Mouse (Mus musculus): ENCODE measurements around the gene Dbn1. TPM values are rescaled to one million over a fixed set of nuclear protein-coding genes. Genes with fewer than 3 reads are reported as not detected.
"Not testable (repeated sequence)": the region's sequence is repeated elsewhere in the genome, so short reads cannot be mapped to it uniquely, and the experiment has no call there.

The Dbn1 gene
- polyA plus RNA-seq, 1 experiment from 2014 or later, result 558 TPM

DNA sequence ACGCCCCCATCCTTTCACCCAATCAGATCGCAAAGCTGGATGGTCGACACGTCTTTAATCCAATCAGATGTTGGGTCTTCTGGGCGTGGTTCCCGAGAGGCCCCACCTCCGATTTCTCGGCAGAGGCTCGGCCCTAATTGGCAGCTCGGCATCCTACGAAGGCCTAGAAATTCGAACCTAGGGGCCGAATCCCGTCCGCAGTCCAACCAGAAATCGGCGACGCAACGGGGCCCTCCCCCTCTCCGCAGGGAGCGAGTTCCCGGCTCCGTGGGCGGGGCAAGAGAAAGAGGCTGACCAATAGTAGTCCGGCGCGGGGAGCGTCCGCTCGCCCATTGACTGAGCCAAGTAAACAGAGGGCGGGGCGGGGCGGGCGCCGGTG lies 43.0 kb downstream of the Dbn1 start, which contains the start of gene Grk6:
Grk6 (plus strand) TSS at position 136 of the 379 bp plus-strand sequence.
- Histone ChIP-seq H3K36me3 (peaks cover 11% of the 10 kb centered on the region), H3K4me1 (peaks cover 34% of the 10 kb centered on the region), H3K4me2 (replicated peaks) (peak within 1 kb of the TSS; percentile 90), H3K4me3 (peak within 1 kb of the TSS; percentile 88), H3K27me3 (no peaks in the 10 kb centered on the region), H3K9ac (replicated peaks) (peak within 1 kb of the TSS; percentile 97), H3K9me3 (no peaks in the 10 kb centered on the region), H3K27ac (replicated peaks) (peak within 1 kb of the TSS; percentile 93)
- peak; percentile 96 for ATAC-seq (ENCODE audit: low FRiP score, low read depth)
- WGBS, result under 1% methylated on average over 34 of the region's 35 CpGs

DNA sequence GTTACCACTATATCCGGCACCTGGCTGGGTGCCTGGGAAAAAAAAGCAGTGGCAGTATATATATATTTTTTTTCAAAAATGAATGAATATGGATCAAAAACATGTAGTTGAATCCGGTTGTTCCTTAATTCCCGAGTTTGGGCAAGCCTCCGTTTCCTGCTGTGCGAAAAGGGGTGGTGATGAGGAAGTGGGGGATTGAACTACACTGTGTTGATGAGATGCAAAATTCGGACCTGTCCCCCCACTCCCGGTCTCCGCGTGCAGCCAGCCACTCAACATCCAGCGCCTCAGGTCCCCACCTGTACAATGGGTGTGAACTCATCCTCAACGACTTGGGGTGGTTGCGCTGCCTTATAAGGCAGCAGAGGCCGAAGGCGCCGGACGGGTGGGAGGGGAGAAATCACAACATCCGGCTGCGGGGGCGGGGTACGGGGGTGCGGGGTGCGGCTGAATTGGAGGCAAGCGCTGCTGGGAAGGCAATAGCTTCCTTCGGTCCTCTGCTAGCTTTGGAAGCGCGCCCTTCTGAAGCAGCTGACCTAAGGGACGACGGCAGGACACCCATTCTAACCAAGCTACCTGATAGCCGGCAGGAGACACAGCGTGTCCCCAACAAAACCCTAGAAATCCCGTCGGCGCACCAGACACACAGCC lies 43.5 kb downstream of the Dbn1 start:
- Histone ChIP-seq H3K36me3 (peaks cover 6% of the 10 kb centered on the region), H3K4me1 (peaks cover 34% of the 10 kb centered on the region), H3K27me3 (no peaks in the 10 kb centered on the region), H3K9ac (replicated peaks) (peak overlapping the region; percentile 69), H3K9me3 (no peaks in the 10 kb centered on the region), H3K4me3 (peak overlapping the region; percentile 88), H3K27ac (replicated peaks) (peak overlapping the region; percentile 93), H3K4me2 (replicated peaks) (peak overlapping the region; percentile 74)
- WGBS, result 2% methylated on average over 33 of the region's 33 CpGs
- peak; percentile 74 for ATAC-seq (ENCODE audit: low FRiP score, low read depth)

DNA sequence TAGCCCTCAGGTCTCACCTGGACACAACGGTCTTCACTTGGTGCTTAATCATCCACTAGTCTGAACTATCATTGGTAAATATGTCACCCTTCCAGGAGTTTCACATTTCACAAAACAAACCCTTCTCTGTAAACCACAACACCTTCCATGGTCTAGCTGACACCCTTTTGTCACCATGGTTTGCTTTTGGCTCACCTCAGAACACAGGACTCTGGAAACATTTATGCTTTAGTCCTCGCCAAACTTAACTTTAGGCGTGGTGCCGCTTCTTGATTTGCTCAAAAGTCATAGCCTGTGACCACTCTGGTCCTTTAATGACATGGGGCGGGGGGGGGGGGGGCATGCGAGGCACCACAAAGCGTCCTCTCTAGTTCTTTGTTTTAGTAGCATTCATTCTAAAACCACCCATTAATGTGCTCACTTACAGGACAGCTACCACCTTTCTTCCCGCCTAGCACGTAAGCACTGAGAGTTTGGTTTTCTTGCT lies 44.1 kb downstream of the Dbn1 start:
- WGBS, result 50% methylated on average over 9 of the region's 9 CpGs
- Histone ChIP-seq H3K36me3 (peaks cover under 1% of the 10 kb centered on the region; the same call in 1 of the 2 replicates), H3K4me2 (replicated peaks) (peak overlapping the region; percentile 74), H3K9ac (replicated peaks) (peak overlapping the region; percentile 69), H3K9me3 (no peaks in the 10 kb centered on the region), H3K4me1 (peaks cover 34% of the 10 kb centered on the region), H3K4me3 (peak overlapping the region; percentile 88), H3K27me3 (no peaks in the 10 kb centered on the region), H3K27ac (replicated peaks) (peak overlapping the region; percentile 93)
- no peak for ATAC-seq (ENCODE audit: low FRiP score, low read depth)

DNA sequence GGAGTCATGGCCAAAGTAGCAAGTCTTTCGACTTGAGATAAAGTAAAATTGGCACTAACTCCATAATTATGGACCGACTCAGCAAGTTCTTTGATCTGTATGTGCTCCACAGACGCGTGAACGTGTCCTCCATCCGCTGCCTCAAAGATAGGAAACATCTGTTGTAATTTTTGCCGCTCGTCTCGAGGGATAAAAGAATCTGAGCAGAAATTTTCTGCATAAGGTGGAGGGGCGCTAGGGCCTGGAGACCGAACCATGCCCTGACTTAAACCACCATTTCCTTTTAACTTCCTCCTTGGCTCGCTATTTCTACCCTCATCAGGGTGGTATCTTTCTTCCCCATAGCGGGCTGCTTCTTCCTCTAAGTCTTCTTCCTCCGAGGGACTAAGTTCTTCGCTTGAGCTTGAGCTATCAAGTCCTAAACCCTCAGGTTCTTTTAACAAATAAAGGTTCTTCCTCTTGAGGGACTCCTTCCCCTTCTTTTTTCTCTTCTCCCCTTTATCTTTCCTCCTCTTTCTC lies 50.7 kb downstream of the Dbn1 start:
- H3K27me3 ChIP-seq; H3K9ac ChIP-seq (replicated peaks); H3K4me1 ChIP-seq; ATAC-seq (ENCODE audit: low FRiP score, low read depth); H3K4me3 ChIP-seq; H3K4me2 ChIP-seq (replicated peaks); H3K9me3 ChIP-seq; H3K27ac ChIP-seq (replicated peaks); H3K36me3 ChIP-seq: not testable (repeated sequence)
- 86% methylated on average over 15 of the region's 15 CpGs for WGBS

DNA sequence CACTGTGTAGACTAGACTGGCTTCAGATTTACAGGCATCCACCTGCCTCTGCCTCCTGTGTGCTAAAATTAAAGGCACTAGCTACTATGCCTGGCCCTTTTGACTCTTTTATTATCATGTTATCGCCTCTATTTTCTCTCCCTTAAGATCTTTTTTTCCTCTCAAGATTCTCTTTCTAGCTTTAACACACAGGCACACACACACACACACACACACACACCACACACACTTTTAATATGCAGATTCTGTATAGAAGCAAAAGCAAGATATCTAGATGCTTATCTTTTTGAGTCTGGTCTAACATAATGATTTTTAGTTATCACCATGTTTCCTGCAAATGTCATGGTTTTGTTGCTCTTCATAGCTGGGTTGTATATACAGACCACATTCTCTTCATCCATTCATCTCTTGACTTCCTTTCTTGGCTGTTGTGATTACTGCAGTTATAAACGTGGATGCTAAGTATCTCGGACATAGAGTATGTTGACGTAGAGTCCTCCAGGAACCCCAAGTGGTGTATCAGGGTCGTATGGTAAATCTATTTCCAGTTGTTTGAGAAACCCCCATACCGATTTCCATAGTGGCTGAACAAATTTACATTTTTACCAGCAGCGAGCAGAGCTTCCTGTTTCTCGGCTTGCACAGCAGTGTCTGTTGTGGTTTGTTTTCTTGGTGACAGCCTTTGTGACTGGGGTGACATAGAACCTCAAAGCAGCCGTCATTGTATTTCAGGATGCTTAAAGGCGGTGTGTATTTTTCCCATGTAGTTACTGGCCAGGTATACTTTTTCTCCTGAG lies 55.8 kb downstream of the Dbn1 start:
- Histone ChIP-seq H3K9me3 (no peaks in the 10 kb centered on the region), H3K27me3 (no peaks in the 10 kb centered on the region), H3K9ac (replicated peaks) (no peak overlapping the region), H3K4me3 (no peak overlapping the region), H3K4me2 (replicated peaks) (no peak overlapping the region), H3K27ac (replicated peaks) (no peak overlapping the region), H3K4me1 (no peaks in the 10 kb centered on the region), H3K36me3 (no peaks in the 10 kb centered on the region)
- 83% methylated on average over 10 of the region's 10 CpGs for WGBS
- ATAC-seq (ENCODE audit: low FRiP score, low read depth), result no peak

DNA sequence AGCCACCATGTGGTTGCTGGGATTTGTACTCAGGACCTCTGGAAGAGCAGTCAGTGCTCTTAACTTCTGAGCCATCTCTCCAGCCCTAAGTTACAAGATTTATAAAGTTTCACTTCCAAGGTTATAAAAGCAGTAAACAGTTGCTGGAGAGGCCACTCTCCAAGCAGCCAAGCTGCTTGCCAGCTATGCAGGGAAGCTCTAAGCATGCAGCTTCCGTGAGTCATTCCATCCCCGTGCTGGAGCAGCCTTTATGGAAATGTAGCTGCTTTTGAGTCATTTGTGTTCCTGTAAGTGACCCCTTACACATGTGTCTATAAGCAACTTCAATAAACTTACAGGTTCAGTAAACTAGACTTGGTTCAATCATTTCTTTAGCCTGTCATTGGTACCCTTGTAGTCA lies 57.3 kb downstream of the Dbn1 start:
- ATAC-seq (ENCODE audit: low FRiP score, low read depth), result no peak
- Histone ChIP-seq H3K4me3 (no peak overlapping the region), H3K4me1 (no peaks in the 10 kb centered on the region), H3K27ac (replicated peaks) (no peak overlapping the region), H3K36me3 (no peaks in the 10 kb centered on the region), H3K9ac (replicated peaks) (no peak overlapping the region), H3K4me2 (replicated peaks) (no peak overlapping the region), H3K27me3 (no peaks in the 10 kb centered on the region), H3K9me3 (no peaks in the 10 kb centered on the region)
- WGBS, result 79% methylated on average over 2 of the region's 2 CpGs

DNA sequence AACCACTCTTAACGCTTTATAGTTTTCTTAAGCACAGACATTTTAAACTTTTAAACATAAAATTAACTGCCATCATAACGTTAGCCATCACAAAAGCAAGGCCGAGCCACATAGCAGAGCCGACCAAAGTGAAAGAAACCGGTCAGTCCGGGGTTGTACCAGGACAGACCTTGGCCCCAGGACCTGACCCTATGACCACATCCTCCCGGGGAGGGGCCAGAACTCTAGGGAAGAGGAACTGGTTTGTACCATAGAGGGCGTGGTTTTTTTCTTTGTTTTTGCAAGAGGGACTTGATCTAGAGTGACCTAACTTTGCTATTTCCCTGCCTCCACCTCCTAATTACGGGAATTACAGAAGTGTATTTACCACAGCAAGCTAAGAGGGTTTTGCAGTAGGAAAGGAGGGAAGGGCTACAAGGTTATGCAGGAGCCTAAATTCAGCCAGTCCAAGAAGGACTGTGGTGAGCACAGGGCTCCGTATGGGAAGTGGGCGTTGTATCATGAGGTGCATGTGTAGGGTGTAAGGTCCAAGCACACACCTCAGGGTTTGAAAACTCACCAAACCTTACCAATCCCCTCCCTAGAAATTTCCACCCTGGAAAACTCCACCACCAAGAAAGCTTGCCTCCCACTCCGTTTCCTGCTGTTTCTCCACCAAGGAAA lies 58.6 kb downstream of the Dbn1 start:
- 75% methylated on average over 12 of the region's 12 CpGs for WGBS

DNA sequence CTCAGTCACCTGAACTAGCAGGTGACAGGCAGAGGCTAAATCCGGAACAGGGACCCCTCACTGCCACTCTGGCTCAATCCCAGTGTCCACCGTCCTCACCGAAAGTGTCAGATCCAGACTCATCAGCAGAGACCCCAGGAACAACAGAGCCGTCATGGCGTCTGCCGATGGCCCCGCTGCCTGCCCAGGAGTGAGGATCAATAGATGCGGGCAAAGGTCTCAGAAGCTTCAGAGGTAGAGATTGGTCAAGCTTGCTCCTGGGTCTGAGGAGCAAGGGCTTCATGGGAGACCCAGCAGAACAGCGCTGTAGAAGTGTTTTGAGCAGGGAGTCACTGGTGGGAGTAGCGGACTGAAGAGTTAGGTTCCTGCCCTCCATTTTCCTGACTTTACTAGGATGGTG lies 61.3 kb downstream of the Dbn1 start, which contains the start of gene F12:
F12 (minus strand) TSS at position 181 of the 400 bp plus-strand sequence.
- ATAC-seq (ENCODE audit: low FRiP score, low read depth), result no peak
- Histone ChIP-seq H3K4me3 (no peak within 1 kb of the TSS), H3K27ac (replicated peaks) (no peak within 1 kb of the TSS), H3K36me3 (no peaks in the 10 kb centered on the region), H3K9ac (replicated peaks) (no peak within 1 kb of the TSS), H3K27me3 (peaks cover 13% of the 10 kb centered on the region), H3K9me3 (no peaks in the 10 kb centered on the region), H3K4me2 (replicated peaks) (no peak within 1 kb of the TSS), H3K4me1 (peaks cover 1% of the 10 kb centered on the region; the same call in 1 of the 2 replicates)
- WGBS, result 88% methylated on average over 10 of the region's 10 CpGs

More for the DNA sequence above, 58.6 kb downstream of the Dbn1 start:
- Histone ChIP-seq H3K4me3 (no peak overlapping the region), H3K27me3 (no peaks in the 10 kb centered on the region), H3K9ac (replicated peaks) (no peak overlapping the region), H3K36me3 (no peaks in the 10 kb centered on the region), H3K27ac (replicated peaks) (no peak overlapping the region), H3K4me2 (replicated peaks) (no peak overlapping the region), H3K4me1 (no peaks in the 10 kb centered on the region), H3K9me3 (no peaks in the 10 kb centered on the region)
- ATAC-seq (ENCODE audit: low FRiP score, low read depth), result no peak

Small RNAs within 50 kb of the gene (microRNA-seq; reads per million reads assigned to microRNA genes)
- gene Mir6943, result not detected
- gene Mir6944, result 170 reads per million, percentile 59 among the genes with 10 or more reads in this experiment
- 2.1 reads per million for gene Mir6945

Other genes with a start within 250 kb of the Dbn1 start
- gene Prelid1, start 167.6 kb downstream of the Dbn1 start, polyA plus RNA-seq (2016; fragmentation: Nextera tagmentation; extraction: Ambion mirVana), result 317 and 349 TPM in 2 replicates
- gene Rab24, start 166.2 kb downstream of the Dbn1 start, polyA plus RNA-seq (2016; fragmentation: Nextera tagmentation; extraction: Ambion mirVana), result 99.6 and 111 TPM in 2 replicates
- 28.7 and 32.1 TPM in 2 replicates for gene Mxd3, start 158.3 kb downstream of the Dbn1 start, polyA plus RNA-seq (2016; fragmentation: Nextera tagmentation; extraction: Ambion mirVana)
- 91.8 and 94.7 TPM in 2 replicates for gene Lman2, start 125.3 kb downstream of the Dbn1 start, polyA plus RNA-seq (2016; fragmentation: Nextera tagmentation; extraction: Ambion mirVana)
- 0.47 and 0.59 TPM in 2 replicates for gene Rgs14, start 118.4 kb downstream of the Dbn1 start, polyA plus RNA-seq (2016; fragmentation: Nextera tagmentation; extraction: Ambion mirVana)
- gene Slc34a1, start 89.9 kb downstream of the Dbn1 start, polyA plus RNA-seq (2016; fragmentation: Nextera tagmentation; extraction: Ambion mirVana), result 0.06 TPM in 1 of 2 replicates, not detected in the other
- not detected in 2 replicates for gene Pfn3, start 72.9 kb downstream of the Dbn1 start, polyA plus RNA-seq (2016; fragmentation: Nextera tagmentation; extraction: Ambion mirVana)
- not detected in 2 replicates for gene F12, start 61.3 kb downstream of the Dbn1 start, polyA plus RNA-seq (2016; fragmentation: Nextera tagmentation; extraction: Ambion mirVana)
- gene Grk6, start 43.0 kb downstream of the Dbn1 start, polyA plus RNA-seq (2016; fragmentation: Nextera tagmentation; extraction: Ambion mirVana), result 53.1 and 58.5 TPM in 2 replicates
- 2.0 and 2.3 TPM in 2 replicates for gene Prr7, start 23.8 kb downstream of the Dbn1 start, polyA plus RNA-seq (2016; fragmentation: Nextera tagmentation; extraction: Ambion mirVana)
- gene Pdlim7, start 25.6 kb upstream of the Dbn1 start, polyA plus RNA-seq (2016; fragmentation: Nextera tagmentation; extraction: Ambion mirVana), result 140 and 156 TPM in 2 replicates
- gene Dok3, start 41.2 kb upstream of the Dbn1 start, polyA plus RNA-seq (2016; fragmentation: Nextera tagmentation; extraction: Ambion mirVana), result 2.9 and 4.6 TPM in 2 replicates
- 64.6 and 73.4 TPM in 2 replicates for gene Ddx41, start 48.5 kb upstream of the Dbn1 start, polyA plus RNA-seq (2016; fragmentation: Nextera tagmentation; extraction: Ambion mirVana)
- gene Fam193b, start 83.0 kb upstream of the Dbn1 start, polyA plus RNA-seq (2016; fragmentation: Nextera tagmentation; extraction: Ambion mirVana), result 67.2 and 67.7 TPM in 2 replicates
- 105 and 108 TPM in 2 replicates for gene Tmed9, start 85.6 kb upstream of the Dbn1 start, polyA plus RNA-seq (2016; fragmentation: Nextera tagmentation; extraction: Ambion mirVana)
- 40.4 and 41.9 TPM in 2 replicates for gene B4galt7, start 111.8 kb upstream of the Dbn1 start, polyA plus RNA-seq (2016; fragmentation: Nextera tagmentation; extraction: Ambion mirVana)
- 68.0 and 73.9 TPM in 2 replicates for gene Caml, start 134.9 kb upstream of the Dbn1 start, polyA plus RNA-seq (2016; fragmentation: Nextera tagmentation; extraction: Ambion mirVana)
- 41.7 and 43.0 TPM in 2 replicates for gene Ddx46, start 146.9 kb upstream of the Dbn1 start, polyA plus RNA-seq (2016; fragmentation: Nextera tagmentation; extraction: Ambion mirVana)
- gene B230219D22Rik, start 205.0 kb upstream of the Dbn1 start, polyA plus RNA-seq (2016; fragmentation: Nextera tagmentation; extraction: Ambion mirVana), result 71.4 and 74.5 TPM in 2 replicates
- gene Txndc15, start 226.5 kb upstream of the Dbn1 start, polyA plus RNA-seq (2016; fragmentation: Nextera tagmentation; extraction: Ambion mirVana), result 90.9 and 99.6 TPM in 2 replicates
- 23.9 and 30.0 TPM in 2 replicates for gene Pcbd2, start 239.3 kb upstream of the Dbn1 start, polyA plus RNA-seq (2016; fragmentation: Nextera tagmentation; extraction: Ambion mirVana)